Mouse (Mus musculus) T-helper 1 cell (primary cell): ENCODE data around the gene Fgd6.

ENCODE experiments used
- in situ Hi-C: fragments of 300-600 bp; cut with MboI, MseI; formaldehyde crosslinking; loops from one replicate; pipeline ENCODE4 v1.15.1; 2025; ENCODE audit warnings: high pct_unique_total_duplicates

Fgd6 gene

GRCm38 (mm10) chr10:94043908-94044307 lies 8.1 kb downstream of the Fgd6 start:
- in situ Hi-C loops = no loop called here

GRCm38 (mm10) chr10:94045301-94045700 lies 9.5 kb downstream of the Fgd6 start:
- in situ Hi-C loops = no loop called here

DNA sequence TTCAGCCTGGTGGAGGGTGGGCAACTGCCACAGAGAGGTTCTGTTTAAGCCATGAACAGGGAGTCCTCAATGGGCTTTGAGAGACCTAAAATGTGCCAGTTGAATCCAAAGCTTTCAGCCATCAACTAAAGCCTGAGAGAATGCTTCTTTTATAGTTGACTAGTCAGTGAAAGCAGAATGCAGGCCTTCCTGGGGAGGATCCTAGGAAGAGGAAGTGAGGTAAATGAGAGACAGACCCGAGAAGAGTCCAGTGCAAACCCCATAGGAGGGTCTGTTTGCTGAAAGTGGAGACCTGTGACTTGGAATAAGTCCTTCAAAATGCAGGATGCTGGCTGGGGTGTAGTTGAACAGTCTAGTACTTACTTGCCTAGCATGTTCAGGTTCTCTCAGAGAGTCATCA lies 11.2 kb downstream of the Fgd6 start:
- in situ Hi-C loops = no loop called here

- in situ Hi-C loops = no loop called here
Observed at GRCm38 (mm10) chr10:94047845-94048559, 12.2 kb downstream of the Fgd6 start.

DNA sequence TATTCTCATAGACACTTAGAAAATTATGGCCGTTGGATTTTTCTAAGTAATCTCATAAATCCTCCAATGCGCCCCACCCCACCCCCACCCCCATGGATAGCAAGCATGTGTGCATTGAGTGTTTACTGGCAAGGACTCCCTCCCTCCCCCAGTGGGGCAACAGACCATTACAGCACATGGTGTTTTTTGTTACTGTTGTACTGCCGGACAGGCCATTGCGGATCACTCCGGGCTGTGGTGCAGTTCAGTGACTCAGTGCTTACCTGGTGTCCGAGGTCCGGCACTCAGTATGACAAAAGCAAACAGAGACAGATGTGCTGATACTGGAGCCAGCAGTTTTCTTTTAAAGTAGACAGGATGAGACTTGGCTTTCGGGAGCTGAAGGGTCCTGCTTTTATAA lies 13.3 kb downstream of the Fgd6 start:
- in situ Hi-C loops = no loop called here

DNA sequence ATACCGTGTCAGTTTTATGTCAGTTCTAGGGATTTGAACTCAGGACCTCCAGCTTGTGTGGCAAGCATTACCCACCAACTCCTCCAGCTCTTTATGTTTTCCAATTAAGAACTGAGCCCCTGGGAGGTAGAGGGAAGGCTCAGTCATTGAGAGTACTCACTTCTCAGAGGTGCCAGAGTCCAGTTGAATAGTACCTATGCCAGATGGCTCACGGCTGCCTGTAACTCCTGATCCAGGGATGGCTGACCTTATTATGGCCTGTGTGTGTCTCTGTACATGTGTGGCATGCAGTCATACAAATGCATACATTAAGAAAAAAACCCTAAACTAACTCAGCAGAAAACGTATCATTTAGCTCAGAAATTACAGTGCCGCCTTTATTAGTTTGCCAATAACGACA lies 14.9 kb downstream of the Fgd6 start:
- in situ Hi-C loops = no loop called here

- in situ Hi-C loops = no loop called here
Observed at GRCm38 (mm10) chr10:94056487-94056886, 20.7 kb downstream of the Fgd6 start.

GRCm38 (mm10) chr10:94059618-94060055 lies 23.8 kb downstream of the Fgd6 start:
- in situ Hi-C loops = no loop called here

DNA sequence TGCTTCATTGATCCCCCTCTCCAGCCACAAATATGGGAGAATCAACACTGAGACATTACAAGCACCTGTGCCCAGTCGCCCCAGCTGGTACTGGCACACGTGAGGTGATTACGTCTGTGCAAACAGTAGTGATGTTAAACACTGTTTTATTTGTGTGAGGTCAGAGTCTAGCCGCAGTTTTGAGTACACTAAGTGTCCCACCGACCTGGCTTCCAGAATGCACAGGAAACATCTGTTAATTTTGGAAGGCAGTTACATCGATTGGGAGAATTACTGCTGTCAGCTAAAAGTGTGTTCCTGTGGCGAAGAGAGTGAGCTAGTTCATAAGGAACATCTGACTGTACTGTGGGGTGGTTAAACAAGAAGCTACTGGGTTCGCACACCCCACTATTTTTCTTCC lies 24.4 kb downstream of the Fgd6 start:
- in situ Hi-C loops = no loop called here

- in situ Hi-C loops = no loop called here
Observed at GRCm38 (mm10) chr10:94062357-94062756, 26.6 kb downstream of the Fgd6 start.

- in situ Hi-C loops = no loop called here
Observed at GRCm38 (mm10) chr10:94066896-94067295, 31.1 kb downstream of the Fgd6 start.

DNA sequence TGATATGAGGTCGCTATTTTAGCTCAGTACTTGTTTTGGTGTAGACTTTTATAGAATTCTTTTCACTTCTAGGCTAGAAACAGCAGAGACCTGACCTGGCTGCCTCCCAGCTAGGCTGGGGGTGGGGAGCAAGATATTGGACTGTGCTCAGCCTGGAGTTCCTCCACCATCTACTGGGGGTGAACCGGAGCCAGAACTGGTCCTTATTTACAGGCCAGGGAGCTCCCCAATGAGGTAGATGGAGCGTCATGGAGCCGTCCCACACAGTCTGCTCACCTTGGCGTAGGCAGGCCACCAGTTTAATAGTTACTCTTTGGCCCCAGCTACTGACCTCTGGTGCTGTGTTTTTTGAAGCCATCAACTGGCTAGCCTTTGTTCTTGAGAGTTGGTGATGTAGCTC lies 32.9 kb downstream of the Fgd6 start:
- in situ Hi-C loops = no loop called here

- in situ Hi-C loops = no loop called here
Observed at GRCm38 (mm10) chr10:94071641-94072040, 35.8 kb downstream of the Fgd6 start.

GRCm38 (mm10) chr10:94072261-94072915 lies 36.6 kb downstream of the Fgd6 start:
- in situ Hi-C loops = no loop called here

DNA sequence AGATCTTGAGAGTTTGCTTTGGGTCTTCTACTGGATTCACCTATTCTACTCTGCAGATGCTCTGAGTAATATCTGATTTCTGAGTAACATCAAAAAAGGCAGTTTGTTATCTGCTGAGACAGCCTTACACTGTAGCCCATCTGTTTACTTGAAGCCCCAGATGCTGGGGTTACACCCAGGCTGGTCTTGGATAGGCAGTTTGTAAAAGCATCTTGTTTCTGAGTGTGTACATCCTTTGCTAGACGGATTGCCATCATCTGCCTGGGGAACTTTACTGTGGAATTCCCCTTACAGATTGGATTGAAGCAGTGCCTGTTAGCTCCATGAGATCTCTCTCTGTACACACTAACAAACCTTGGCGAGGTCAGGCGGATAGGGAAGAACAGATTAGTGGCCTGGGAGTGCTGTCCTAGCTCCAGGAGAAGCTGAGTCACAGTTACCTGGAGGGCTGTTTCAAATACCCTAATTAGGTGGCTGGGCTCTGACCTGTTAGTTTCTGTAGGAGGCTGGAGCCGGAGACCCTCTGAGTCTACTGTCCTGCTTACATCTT lies 37.2 kb downstream of the Fgd6 start:
- in situ Hi-C loops = no loop called here

DNA sequence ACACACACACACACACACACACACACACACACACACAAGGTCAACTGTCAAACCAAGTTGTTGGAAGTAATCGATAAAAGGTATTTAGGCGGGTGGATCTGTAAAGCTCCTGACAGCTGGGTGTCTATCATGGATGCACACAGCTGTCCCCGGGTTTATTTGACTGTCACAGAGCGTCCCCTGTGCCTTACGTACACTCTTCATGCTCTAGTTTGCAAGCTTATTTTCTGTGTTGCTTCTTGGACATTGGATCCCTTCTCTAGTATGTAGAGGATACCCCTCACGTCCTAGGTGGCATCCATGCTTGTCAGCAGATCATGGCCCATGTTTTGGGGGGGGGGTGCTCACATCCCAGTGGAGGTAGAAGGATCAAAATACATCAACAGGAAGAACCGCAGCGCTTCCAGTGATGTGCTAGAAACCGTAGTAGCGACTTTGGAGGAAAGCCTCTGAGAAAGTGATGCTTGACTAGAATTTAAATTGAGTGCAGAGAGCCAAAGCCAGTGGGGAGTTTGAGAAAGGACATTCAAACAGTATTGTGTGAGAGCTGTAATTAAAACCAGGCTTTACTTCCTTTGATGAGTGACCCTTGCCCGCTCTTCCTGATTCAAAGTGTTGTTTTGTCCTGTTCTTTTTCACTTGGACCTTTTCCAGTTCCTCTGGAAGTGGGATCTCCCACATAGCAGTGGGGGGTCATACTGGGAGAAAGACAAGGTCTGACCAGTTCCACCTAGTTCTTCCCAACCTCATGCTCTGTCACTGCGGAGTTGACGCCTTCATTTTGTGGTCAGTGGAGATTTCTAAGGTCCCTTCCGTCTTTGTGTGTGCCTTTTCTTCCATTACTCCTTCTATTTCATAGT lies 41.4 kb downstream of the Fgd6 start:
- in situ Hi-C loops = no loop called here

- in situ Hi-C loops = no loop called here
Observed at GRCm38 (mm10) chr10:94080740-94081139, 44.9 kb downstream of the Fgd6 start.

DNA sequence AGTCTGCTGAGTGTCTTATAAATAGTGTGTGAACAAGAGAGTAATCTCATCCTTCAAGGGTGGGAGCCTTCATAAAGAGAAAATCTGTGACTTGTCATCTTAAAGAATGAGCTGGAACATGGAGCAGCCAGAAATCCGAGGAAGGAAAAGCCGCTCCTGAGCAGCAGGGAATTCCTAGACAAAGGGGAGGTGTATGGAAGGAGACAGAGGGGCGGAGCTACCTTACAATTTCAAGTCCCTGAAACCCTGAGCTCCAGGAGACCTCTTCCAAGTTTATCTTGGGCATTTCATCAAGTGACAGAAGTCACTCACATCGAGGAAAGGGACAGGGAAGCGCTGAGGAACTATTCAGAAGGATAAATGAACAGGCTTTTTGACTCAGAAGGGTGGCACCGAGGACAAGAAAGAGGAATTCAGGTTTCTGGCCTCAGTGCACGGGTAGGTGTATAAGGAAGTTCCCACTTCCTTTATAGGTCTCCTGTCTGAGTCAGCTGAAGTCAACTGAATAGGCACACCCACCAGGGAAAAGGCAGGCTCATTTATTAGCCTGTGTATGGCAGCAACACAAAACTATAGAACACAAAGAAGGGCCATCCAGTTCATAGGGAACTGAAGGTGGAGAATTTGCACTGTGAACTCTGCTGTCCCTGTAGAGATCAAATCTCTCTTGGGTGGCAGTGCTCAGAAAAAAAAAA lies 46.4 kb downstream of the Fgd6 start:
- in situ Hi-C loops = no loop called here

GRCm38 (mm10) chr10:94086315-94086714 lies 50.5 kb downstream of the Fgd6 start:
- in situ Hi-C loops = no loop called here

GRCm38 (mm10) chr10:94087367-94088077 lies 51.7 kb downstream of the Fgd6 start:
- in situ Hi-C loops = no loop called here

DNA sequence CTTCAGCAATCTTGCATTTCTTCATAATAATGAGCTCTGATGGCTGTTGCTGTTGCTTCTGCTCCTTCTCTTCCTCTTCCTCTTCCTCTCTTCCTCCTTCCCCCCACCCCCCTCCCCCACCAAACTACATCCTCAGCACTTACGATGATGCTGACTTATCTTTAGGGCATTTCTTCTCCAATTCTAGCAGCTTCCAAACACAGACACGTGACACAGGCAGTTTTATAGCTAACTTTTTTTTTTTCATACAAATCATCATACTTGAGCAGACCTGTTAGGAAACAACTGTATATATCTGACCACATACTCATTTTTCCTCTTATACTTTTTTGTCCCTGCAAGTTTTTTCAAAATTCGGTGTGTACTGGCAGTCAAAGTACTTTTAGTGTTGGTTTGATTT lies 54.2 kb downstream of the Fgd6 start:
- in situ Hi-C loops = no loop called here
